ENCODE assay signal across 18 mouse cellular contexts in genomic region chr15:59888131-59888459, GRCm38 (mm10).
A peak's percentile ranks its signal among the peaks of the same experiment; 100 is the strongest.
DNase-seq lines count a peak whose midpoint lies in the region; ATAC-seq and TF ChIP-seq lines count a peak whose summit lies in the region.
"Had no signal": no experiment of that assay in that cellular context is flagged by ENCODE, and none has a peak within 500 bp of the region (broad histone marks: within the 10 kb centered on the region; RNA-seq: fewer than 3 reads in every experiment).

No protein-coding gene starts in this region.

- peak overlapping the region; percentile 21; the same call in 1 of the 2 replicates for H3K27ac ChIP-seq in forebrain, postnatal 0 days (ENCODE audit: low read depth, low read length)
- H3K27ac ChIP-seq in forebrain, embryonic 10.5 days = no peak overlapping the region
- peak overlapping the region; percentile 68 for H3K27ac ChIP-seq in layer of hippocampus, adult 2 months
- peak overlapping the region; percentile 88 for H3K27ac ChIP-seq in macrophage
- H3K27ac ChIP-seq: embryonic facial prominence, embryonic 13.5 days; forebrain, embryonic 13.5 days; hindbrain, embryonic 10.5 days had no signal

- no peak overlapping the region for H3K4me3 ChIP-seq in forebrain, postnatal 0 days (ENCODE audit: low read depth, low read length)
- H3K4me3 ChIP-seq in forebrain, embryonic 10.5 days = no peak overlapping the region
- H3K4me3 ChIP-seq in layer of hippocampus, adult 2 months = no peak overlapping the region; the same call in 1 of the 2 replicates
- H3K4me3 ChIP-seq in macrophage (ENCODE audit: inconsistent target) = no peak overlapping the region
- H3K4me3 ChIP-seq: embryonic facial prominence, embryonic 13.5 days; forebrain, embryonic 13.5 days; hindbrain, embryonic 10.5 days had no signal

- DNase-seq in forebrain, postnatal 0 days = no peak
- no peak for DNase-seq in forebrain, embryonic 10.5 days (ENCODE audit: extremely low spot score, low spot score)
- DNase-seq in layer of hippocampus, adult 2 months (ENCODE audit: low spot score in 2 of 2) = no peak
- DNase-seq in layer of hippocampus, postnatal 25 days (ENCODE audit: extremely low spot score in 1 of 2, low spot score in 1 of 2) = no peak
- no peak for DNase-seq in gastrocnemius, adult 18-20 months (ENCODE audit: low spot score)
- DNase-seq in layer of hippocampus, adult 11-12 months (ENCODE audit: low spot score) = no peak
- DNase-seq: adrenal gland, postnatal 10 days; cerebellum, adult 18-20 months; cerebellum, adult 9-11 months; cerebellum, postnatal 36 days had no signal

- 34% methylated on average over 2 of the region's 2 CpGs for WGBS in forebrain, postnatal 0 days
- WGBS in forebrain, embryonic 10.5 days = 46% methylated on average over 2 of the region's 2 CpGs
- 31% methylated on average over 2 of the region's 2 CpGs for WGBS in macrophage (ENCODE audit: missing documents)

- no peaks in the 10 kb centered on the region for H3K79me2 ChIP-seq in macrophage (ENCODE audit: inconsistent target)

- H3K27me3 ChIP-seq in forebrain, postnatal 0 days (ENCODE audit: insufficient read depth, low read length) = no peaks in the 10 kb centered on the region
- no peaks in the 10 kb centered on the region for H3K27me3 ChIP-seq in forebrain, embryonic 10.5 days (ENCODE audit: poor library complexity, severe bottlenecking)
- H3K27me3 ChIP-seq: embryonic facial prominence, embryonic 13.5 days; forebrain, embryonic 13.5 days had no signal

- H3K4me2 ChIP-seq in forebrain, postnatal 0 days (ENCODE audit: low read depth) = no peak overlapping the region
- H3K4me2 ChIP-seq: embryonic facial prominence, embryonic 13.5 days; forebrain, embryonic 13.5 days; heart, embryonic 11.5 days had no signal

- TF ChIP-seq CTCF in forebrain, postnatal 0 days (IDR thresholded peaks at IDR 0.05; ENCODE audit: low read depth) = no peak
- TF ChIP-seq CTCF in layer of hippocampus, adult 2 months (conservative IDR thresholded peaks at IDR 0.05) = no peak

- ATAC-seq in forebrain, postnatal 0 days = no peak
- ATAC-seq: CD4-positive, CD25-positive, alpha-beta regulatory T cell, adult 4 months; forebrain, embryonic 13.5 days; hindbrain, embryonic 16.5 days; inflammation-experienced regulatory T-cells, adult 6 months had no signal

- H3K36me3 ChIP-seq in forebrain, postnatal 0 days (ENCODE audit: insufficient read depth) = no peaks in the 10 kb centered on the region
- H3K36me3 ChIP-seq in forebrain, embryonic 10.5 days (replicated peaks) = no peaks in the 10 kb centered on the region
- H3K36me3 ChIP-seq in macrophage (ENCODE audit: inconsistent target) = no peaks in the 10 kb centered on the region
- H3K36me3 ChIP-seq: embryonic facial prominence, embryonic 13.5 days; hindbrain, embryonic 10.5 days had no signal

- H3K9ac ChIP-seq in forebrain, postnatal 0 days = no peak overlapping the region
- H3K9ac ChIP-seq: embryonic facial prominence, embryonic 13.5 days; forebrain, embryonic 13.5 days had no signal

- no peaks in the 10 kb centered on the region for H3K9me3 ChIP-seq in forebrain, postnatal 0 days (ENCODE audit: low read length)
- H3K9me3 ChIP-seq in forebrain, embryonic 10.5 days = no peaks in the 10 kb centered on the region
- H3K9me3 ChIP-seq: embryonic facial prominence, embryonic 13.5 days; forebrain, embryonic 13.5 days; hindbrain, embryonic 10.5 days had no signal

- H3K4me1 ChIP-seq in forebrain, postnatal 0 days (ENCODE audit: insufficient read depth) = no peaks in the 10 kb centered on the region
- peaks cover 8% of the 10 kb centered on the region for H3K4me1 ChIP-seq in forebrain, embryonic 10.5 days
- H3K4me1 ChIP-seq: embryonic facial prominence, embryonic 13.5 days; forebrain, embryonic 13.5 days had no signal
